Mouse (Mus musculus): ENCODE measurements around the gene S1pr4. TPM values are rescaled to one million over a fixed set of nuclear protein-coding genes. Genes with fewer than 3 reads are reported as not detected.
A peak's percentile ranks its signal among the peaks of the same experiment; 100 is the strongest.

S1pr4 gene
- polyA plus RNA-seq, 1 experiment from 2014 or later, result 0.54 TPM

DNA sequence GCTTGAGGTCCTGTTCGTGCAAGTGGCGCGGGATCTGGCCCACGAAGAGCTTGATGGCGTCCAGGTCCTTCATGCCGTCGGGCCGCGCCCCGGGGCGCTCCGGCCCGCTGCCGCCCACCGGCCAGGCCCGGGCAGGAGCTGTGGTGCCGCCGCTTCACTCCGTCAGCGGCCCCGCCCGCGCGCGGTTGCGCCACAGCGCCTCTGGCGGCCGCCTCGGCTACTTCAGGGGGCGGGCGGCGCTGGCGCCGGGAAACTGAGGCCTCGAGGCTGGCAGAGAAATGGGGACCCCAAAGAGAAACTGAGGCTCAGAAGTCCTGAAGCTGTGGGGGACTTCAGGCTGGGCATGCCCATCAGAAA lies 17.4 kb downstream of the S1pr4 start, which contains the start of gene Celf5:
Gene Celf5 (minus strand): TSS at position 177 of the 357 bp plus-strand sequence.
- peak; percentile 43 for ATAC-seq (ENCODE audit: low FRiP score, low TSS enrichment)
- Histone ChIP-seq H3K36me3 (ENCODE audit: control insufficient read depth, insufficient read depth, low read length) (peaks cover 14% of the 10 kb centered on the region; the same call in 1 of the 2 replicates), H3K9ac (ENCODE audit: low read depth, low read length) (0 out of 2 replicates have a peak within 1 kb of the TSS, but pooled peaks have one; percentile 18), H3K4me3 (ENCODE audit: low read length) (peak within 1 kb of the TSS; percentile 42), H3K27me3 (ENCODE audit: control insufficient read depth, insufficient read depth, low read length) (peaks cover 13% of the 10 kb centered on the region), H3K4me2 (replicated peaks; ENCODE audit: low read depth, low read length) (peak within 1 kb of the TSS; percentile 72), H3K4me1 (ENCODE audit: control insufficient read depth, insufficient read depth, low read length) (0 out of 2 replicates have a peak, but pooled peaks cover 3% of the 10 kb centered on the region), H3K27ac (ENCODE audit: low read depth, low read length) (no peak within 1 kb of the TSS), H3K9me3 (ENCODE audit: control insufficient read depth, low read length) (no peaks in the 10 kb centered on the region)
- WGBS, result under 1% methylated on average over 36 of the region's 36 CpGs

DNA sequence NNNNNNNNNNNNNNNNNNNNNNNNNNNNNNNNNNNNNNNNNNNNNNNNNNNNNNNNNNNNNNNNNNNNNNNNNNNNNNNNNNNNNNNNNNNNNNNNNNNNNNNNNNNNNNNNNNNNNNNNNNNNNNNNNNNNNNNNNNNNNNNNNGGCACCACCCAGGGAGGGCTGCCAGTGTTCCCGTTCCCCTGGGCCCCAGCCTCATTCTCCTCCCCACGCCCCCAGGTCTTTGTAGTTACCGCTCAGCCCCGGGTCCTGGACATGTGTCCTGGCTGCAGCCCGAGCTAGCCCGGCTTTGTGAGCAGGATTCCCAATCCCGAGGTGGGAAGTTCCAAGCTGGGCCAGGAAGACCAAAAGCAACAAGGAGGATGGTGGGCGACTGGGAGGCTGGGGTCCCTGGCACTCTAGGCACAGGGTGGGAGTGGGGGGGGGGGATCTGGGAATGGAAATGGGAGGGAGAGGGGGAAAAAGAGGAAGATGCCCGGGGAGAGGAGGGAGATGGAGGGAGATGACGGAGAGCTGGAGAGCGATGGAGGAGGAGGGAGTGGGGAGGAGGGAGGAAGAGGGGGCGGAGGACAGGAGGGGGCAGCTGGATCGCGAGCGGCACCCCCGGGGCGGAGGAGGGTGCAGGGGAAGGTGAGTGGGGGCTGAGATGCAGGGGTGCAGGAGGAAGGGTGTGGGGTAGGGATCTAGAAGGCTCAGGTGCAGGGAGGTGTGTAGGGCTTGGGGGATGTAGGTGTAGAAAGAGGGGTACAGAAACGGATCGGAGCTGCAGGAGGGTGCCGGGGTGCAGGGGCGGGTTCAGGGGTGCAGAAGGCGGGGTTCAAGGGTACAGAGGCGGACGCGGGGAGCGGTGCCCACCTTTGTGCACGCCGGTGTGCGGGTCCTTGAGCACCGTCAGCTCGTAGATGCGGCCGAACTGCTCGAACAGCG lies 18.1 kb downstream of the S1pr4 start:
- Histone ChIP-seq H3K4me2 (replicated peaks; ENCODE audit: low read depth, low read length) (peak overlapping the region; percentile 72), H3K36me3 (ENCODE audit: control insufficient read depth, insufficient read depth, low read length) (peaks cover 8% of the 10 kb centered on the region; the same call in 1 of the 2 replicates), H3K9ac (ENCODE audit: low read depth, low read length) (0 out of 2 replicates have a peak overlapping the region, but pooled peaks have one; percentile 18), H3K9me3 (ENCODE audit: control insufficient read depth, low read length) (no peaks in the 10 kb centered on the region), H3K27ac (ENCODE audit: low read depth, low read length) (no peak overlapping the region), H3K27me3 (ENCODE audit: control insufficient read depth, insufficient read depth, low read length) (peaks cover 19% of the 10 kb centered on the region), H3K4me3 (ENCODE audit: low read length) (peak overlapping the region; percentile 42), H3K4me1 (ENCODE audit: control insufficient read depth, insufficient read depth, low read length) (0 out of 2 replicates have a peak, but pooled peaks cover 3% of the 10 kb centered on the region)
- peak; percentile 9 for ATAC-seq (ENCODE audit: low FRiP score, low TSS enrichment)
- WGBS, result 3% methylated on average over 34 of the region's 35 CpGs

DNA sequence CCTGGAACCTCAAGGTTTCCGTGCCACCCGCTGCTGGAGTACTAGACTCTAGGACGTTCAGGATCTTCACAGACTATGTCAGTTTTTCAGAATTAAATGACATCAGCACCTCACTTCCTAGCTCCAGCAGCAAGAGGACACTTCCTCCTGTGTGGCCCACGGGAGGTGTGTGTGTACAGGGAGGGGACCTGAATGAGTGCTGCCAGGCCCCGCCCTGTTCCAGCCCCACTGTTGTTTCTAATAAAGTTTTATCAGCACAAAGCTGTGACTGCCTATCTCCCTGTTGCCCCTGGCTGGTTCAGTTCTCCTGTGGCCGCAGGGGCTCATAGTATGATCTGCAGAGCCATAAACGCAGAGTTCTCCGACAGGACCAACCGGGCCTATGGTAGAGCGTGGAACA lies 25.5 kb downstream of the S1pr4 start:
- H3K36me3 ChIP-seq (ENCODE audit: control insufficient read depth, insufficient read depth, low read length), result no peaks in the 10 kb centered on the region
- H3K4me2 ChIP-seq (replicated peaks; ENCODE audit: low read depth, low read length), result no peak overlapping the region
- WGBS, result 83% methylated on average over 10 of the region's 10 CpGs
- no peak overlapping the region for H3K27ac ChIP-seq (ENCODE audit: low read depth, low read length)
- H3K4me1 ChIP-seq (ENCODE audit: control insufficient read depth, insufficient read depth, low read length), result no peaks in the 10 kb centered on the region
- no peak for ATAC-seq (ENCODE audit: low FRiP score, low TSS enrichment)
- no peaks in the 10 kb centered on the region for H3K9me3 ChIP-seq (ENCODE audit: control insufficient read depth, low read length)
- H3K9ac ChIP-seq (ENCODE audit: low read depth, low read length), result no peak overlapping the region
- peaks cover 62% of the 10 kb centered on the region for H3K27me3 ChIP-seq (ENCODE audit: control insufficient read depth, insufficient read depth, low read length)
- H3K4me3 ChIP-seq (ENCODE audit: low read length), result no peak overlapping the region

DNA sequence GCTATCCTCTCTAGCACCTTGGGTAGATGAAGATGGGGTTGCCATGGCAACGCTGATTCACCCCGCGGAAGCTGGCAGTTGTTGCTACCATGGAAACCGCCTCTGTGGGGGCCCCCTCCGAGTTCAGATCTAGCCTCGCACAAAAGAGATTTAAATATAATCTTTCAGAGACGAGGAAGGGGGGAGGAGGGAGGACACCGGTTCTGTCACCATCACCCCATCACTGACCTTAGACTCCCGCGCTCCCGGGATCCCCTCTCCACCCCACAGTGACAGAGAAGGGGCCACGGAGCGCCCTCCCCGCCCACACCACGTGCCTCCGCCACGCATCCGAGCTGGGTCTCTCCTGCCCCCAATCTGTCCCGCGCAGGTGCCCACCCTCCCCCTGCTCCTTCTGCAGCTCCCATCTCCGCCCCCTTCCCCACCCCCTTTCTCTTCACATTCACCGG lies 26.9 kb downstream of the S1pr4 start:
- WGBS, result 1% methylated on average over 22 of the region's 22 CpGs
- Histone ChIP-seq H3K9ac (ENCODE audit: low read depth, low read length) (no peak overlapping the region), H3K4me1 (ENCODE audit: control insufficient read depth, insufficient read depth, low read length) (no peaks in the 10 kb centered on the region), H3K27ac (ENCODE audit: low read depth, low read length) (no peak overlapping the region), H3K36me3 (ENCODE audit: control insufficient read depth, insufficient read depth, low read length) (no peaks in the 10 kb centered on the region), H3K9me3 (ENCODE audit: control insufficient read depth, low read length) (no peaks in the 10 kb centered on the region), H3K27me3 (ENCODE audit: control insufficient read depth, insufficient read depth, low read length) (peaks cover 65% of the 10 kb centered on the region), H3K4me3 (ENCODE audit: low read length) (no peak overlapping the region; the same call in 1 of the 2 replicates), H3K4me2 (replicated peaks; ENCODE audit: low read depth, low read length) (no peak overlapping the region)
- no peak for ATAC-seq (ENCODE audit: low FRiP score, low TSS enrichment)

DNA sequence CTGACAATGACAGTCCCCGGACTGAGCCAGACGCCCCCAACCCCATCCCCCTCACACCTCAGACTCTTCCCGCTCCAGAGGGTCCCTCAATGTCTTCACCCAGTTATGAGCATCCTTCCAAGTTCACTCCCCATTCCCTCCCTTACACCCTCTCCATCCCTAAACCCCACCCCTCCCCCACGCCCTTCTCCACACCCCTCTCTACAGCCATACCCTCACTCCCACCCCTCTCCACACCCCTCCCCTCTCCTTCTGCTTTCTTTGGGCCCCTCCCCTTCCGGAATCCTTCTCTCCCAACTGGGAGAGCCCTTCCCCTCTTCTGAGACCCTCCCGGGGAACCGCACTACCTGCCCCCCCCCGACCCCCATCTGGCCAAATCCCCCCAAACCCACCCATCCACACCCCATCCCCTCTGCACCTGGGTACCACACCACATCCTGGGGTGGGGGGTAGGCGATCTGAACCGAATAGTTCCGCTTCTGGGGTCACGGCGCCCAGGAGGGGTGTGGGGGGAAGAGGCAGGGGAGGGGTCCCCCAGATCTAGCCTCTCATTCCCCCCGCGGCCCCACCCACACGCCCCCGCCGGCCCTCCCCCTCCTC lies 27.4 kb downstream of the S1pr4 start:
- peaks cover 64% of the 10 kb centered on the region for H3K27me3 ChIP-seq (ENCODE audit: control insufficient read depth, insufficient read depth, low read length)
- H3K4me3 ChIP-seq (ENCODE audit: low read length), result no peak overlapping the region
- no peak overlapping the region for H3K4me2 ChIP-seq (replicated peaks; ENCODE audit: low read depth, low read length)
- no peak overlapping the region for H3K9ac ChIP-seq (ENCODE audit: low read depth, low read length)
- H3K27ac ChIP-seq (ENCODE audit: low read depth, low read length), result no peak overlapping the region
- no peaks in the 10 kb centered on the region for H3K4me1 ChIP-seq (ENCODE audit: control insufficient read depth, insufficient read depth, low read length)
- no peaks in the 10 kb centered on the region for H3K9me3 ChIP-seq (ENCODE audit: control insufficient read depth, low read length)
- H3K36me3 ChIP-seq (ENCODE audit: control insufficient read depth, insufficient read depth, low read length), result no peaks in the 10 kb centered on the region
- ATAC-seq (ENCODE audit: low FRiP score, low TSS enrichment), result no peak
- WGBS, result 5% methylated on average over 18 of the region's 18 CpGs

DNA sequence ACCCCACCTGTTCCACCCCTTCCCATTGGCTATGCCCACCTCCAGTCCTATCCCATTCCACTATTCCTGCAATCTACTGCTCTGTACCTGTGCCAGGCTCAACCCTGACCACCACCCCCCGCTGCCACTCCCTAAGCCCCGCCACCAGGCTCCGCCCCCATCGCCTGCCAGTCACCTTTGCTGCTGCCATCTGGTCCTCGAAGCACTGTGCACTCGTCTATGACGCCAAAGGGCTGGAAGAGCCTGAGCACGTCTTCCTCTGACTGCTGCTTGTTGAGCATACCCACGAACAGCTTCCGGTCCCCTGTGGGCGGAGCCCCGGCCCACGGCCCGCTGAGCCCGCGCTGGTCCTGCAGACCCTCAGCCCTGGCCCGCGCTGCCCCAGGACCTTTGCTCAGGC lies 29.5 kb downstream of the S1pr4 start:
- H3K27ac ChIP-seq (ENCODE audit: low read depth, low read length), result no peak overlapping the region
- H3K4me3 ChIP-seq (ENCODE audit: low read length), result no peak overlapping the region
- no peaks in the 10 kb centered on the region for H3K4me1 ChIP-seq (ENCODE audit: control insufficient read depth, insufficient read depth, low read length)
- H3K9me3 ChIP-seq (ENCODE audit: control insufficient read depth, low read length), result no peaks in the 10 kb centered on the region
- H3K36me3 ChIP-seq (ENCODE audit: control insufficient read depth, insufficient read depth, low read length), result no peaks in the 10 kb centered on the region
- H3K27me3 ChIP-seq (ENCODE audit: control insufficient read depth, insufficient read depth, low read length), result peaks cover 48% of the 10 kb centered on the region
- H3K9ac ChIP-seq (ENCODE audit: low read depth, low read length), result no peak overlapping the region
- no peak for ATAC-seq (ENCODE audit: low FRiP score, low TSS enrichment)
- no peak overlapping the region for H3K4me2 ChIP-seq (replicated peaks; ENCODE audit: low read depth, low read length)
- WGBS, result 49% methylated on average over 18 of the region's 18 CpGs

DNA sequence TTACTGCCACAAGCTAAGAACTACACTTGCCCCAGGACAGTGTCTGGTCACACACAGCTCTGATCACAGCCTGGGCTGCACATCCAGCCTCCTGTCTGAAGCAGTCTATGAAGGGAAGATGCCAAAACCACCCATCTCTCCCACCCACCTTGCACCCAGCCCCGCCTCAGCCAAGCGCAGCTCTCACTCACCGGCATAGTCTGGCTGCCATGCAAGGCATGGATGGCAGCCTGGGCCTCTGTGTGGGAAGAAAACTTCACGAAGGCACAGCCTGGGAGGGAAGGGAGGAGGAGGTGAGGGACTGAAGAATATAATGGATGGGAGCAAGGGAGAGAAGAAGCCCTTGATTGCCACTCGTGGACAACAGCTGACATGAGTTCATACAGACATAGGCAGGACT lies 30.7 kb downstream of the S1pr4 start:
- no peak overlapping the region for H3K27ac ChIP-seq (ENCODE audit: low read depth, low read length)
- no peak overlapping the region for H3K9ac ChIP-seq (ENCODE audit: low read depth, low read length)
- 84% methylated on average over 5 of the region's 5 CpGs for WGBS
- 0 out of 2 replicates have a peak, but pooled peaks cover 4% of the 10 kb centered on the region for H3K4me1 ChIP-seq (ENCODE audit: control insufficient read depth, insufficient read depth, low read length)
- no peak for ATAC-seq (ENCODE audit: low FRiP score, low TSS enrichment)
- H3K27me3 ChIP-seq (ENCODE audit: control insufficient read depth, insufficient read depth, low read length), result peaks cover 46% of the 10 kb centered on the region
- no peak overlapping the region for H3K4me3 ChIP-seq (ENCODE audit: low read length)
- H3K36me3 ChIP-seq (ENCODE audit: control insufficient read depth, insufficient read depth, low read length), result no peaks in the 10 kb centered on the region
- H3K9me3 ChIP-seq (ENCODE audit: control insufficient read depth, low read length), result no peaks in the 10 kb centered on the region
- no peak overlapping the region for H3K4me2 ChIP-seq (replicated peaks; ENCODE audit: low read depth, low read length)

DNA sequence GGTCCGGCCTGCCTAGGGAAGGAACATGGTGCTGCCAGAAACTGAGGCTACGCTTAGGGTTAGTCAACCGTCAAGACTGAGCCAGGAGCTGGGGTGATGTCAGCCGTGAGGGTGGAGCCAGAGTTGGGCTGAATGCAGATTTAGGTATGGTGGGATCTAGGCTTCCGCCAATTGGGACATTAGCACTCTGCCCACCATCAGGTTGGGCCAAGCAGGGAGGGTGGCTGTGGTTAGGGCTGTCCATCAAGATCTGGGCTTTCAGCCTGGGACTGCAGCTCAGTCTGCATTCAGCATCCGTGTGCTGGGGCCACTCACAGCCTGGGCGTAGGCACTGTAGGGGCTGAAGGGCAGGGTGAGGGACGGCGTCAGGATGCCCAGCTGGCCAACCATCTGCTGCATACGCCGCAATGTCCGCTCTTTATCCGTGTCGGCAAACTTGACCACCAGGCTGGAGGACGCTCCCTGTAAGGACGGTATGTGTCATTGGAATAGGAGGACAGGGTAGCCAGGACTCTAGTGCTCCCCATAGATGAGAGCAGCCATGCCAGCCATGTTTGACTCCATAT lies 32.2 kb downstream of the S1pr4 start:
- Histone ChIP-seq H3K27me3 (ENCODE audit: control insufficient read depth, insufficient read depth, low read length) (peaks cover 46% of the 10 kb centered on the region), H3K27ac (ENCODE audit: low read depth, low read length) (no peak overlapping the region), H3K4me3 (ENCODE audit: low read length) (no peak overlapping the region), H3K9me3 (ENCODE audit: control insufficient read depth, low read length) (no peaks in the 10 kb centered on the region), H3K36me3 (ENCODE audit: control insufficient read depth, insufficient read depth, low read length) (no peaks in the 10 kb centered on the region), H3K4me1 (ENCODE audit: control insufficient read depth, insufficient read depth, low read length) (0 out of 2 replicates have a peak, but pooled peaks cover 8% of the 10 kb centered on the region), H3K4me2 (replicated peaks; ENCODE audit: low read depth, low read length) (no peak overlapping the region), H3K9ac (ENCODE audit: low read depth, low read length) (no peak overlapping the region)
- no peak for ATAC-seq (ENCODE audit: low FRiP score, low TSS enrichment)
- WGBS, result 89% methylated on average over 16 of the region's 16 CpGs

All from kidney, embryonic 14.5 days (tissue).